Mouse (Mus musculus) liver, postnatal 0 days (tissue): ENCODE data around the gene Ppm1a.

Experiments used
- CTCF ChIP-seq: sonication (generic); IDR thresholded peaks from 2 replicates; pipeline ENCODE4 v1.5.1; 2016; ENCODE audit warnings: antibody characterized with exemption, low read depth
- EP300 ChIP-seq: IDR thresholded peaks from 2 replicates; pipeline ENCODE4 v1.6.1; 2016; ENCODE audit warnings: antibody characterized with exemption, low read depth, mild to moderate bottlenecking

GRCm38 (mm10) chr12:72761230-72761648 lies 4.0 kb downstream of the Ppm1a start:
- TF ChIP-seq CTCF (no peak), EP300 (no peak)
